Mouse (Mus musculus) lung, postnatal 4 days (tissue): ENCODE data around the gene Rdx.
"Not testable (repeated sequence)": the region's sequence is repeated elsewhere in the genome, so short reads cannot be mapped to it uniquely, and the experiment has no call there.

Experiments used
- DNase-seq, 2 experiments: peaks; one replicate each; pipeline ENCODE4 v3.0.0; 2021

Rdx gene

GRCm38 (mm10) chr9:52059788-52060187 is 12.8 kb downstream of the Rdx start:
- no peak for DNase-seq

GRCm38 (mm10) chr9:52070052-52070451 is 23.1 kb downstream of the Rdx start:
- DNase-seq = no peak

- DNase-seq = not testable (repeated sequence)
These were observed 24.4 kb downstream of the Rdx start for GRCm38 (mm10) chr9:52071352-52071751.

GRCm38 (mm10) chr9:52072202-52072601 is 25.2 kb downstream of the Rdx start:
- DNase-seq = no peak

GRCm38 (mm10) chr9:52076089-52076488 is 29.1 kb downstream of the Rdx start:
- no peak for DNase-seq

- no peak for DNase-seq
These were observed 30.7 kb downstream of the Rdx start for GRCm38 (mm10) chr9:52077692-52078091.

GRCm38 (mm10) chr9:52081979-52082378 is 35.0 kb downstream of the Rdx start:
- DNase-seq = no peak

GRCm38 (mm10) chr9:52082414-52082813 is 35.4 kb downstream of the Rdx start:
- DNase-seq = no peak

GRCm38 (mm10) chr9:52091752-52092151 is 44.8 kb downstream of the Rdx start:
- DNase-seq = no peak

GRCm38 (mm10) chr9:52092311-52092710 is 45.3 kb downstream of the Rdx start:
- no peak for DNase-seq

- DNase-seq = no peak
These were observed 46.1 kb downstream of the Rdx start for GRCm38 (mm10) chr9:52093108-52093507.

- no peak for DNase-seq
These were observed 47.0 kb downstream of the Rdx start for GRCm38 (mm10) chr9:52094016-52094415.

- DNase-seq = no peak
These were observed 47.6 kb downstream of the Rdx start for GRCm38 (mm10) chr9:52094471-52094980.

- no peak for DNase-seq
These were observed 48.7 kb downstream of the Rdx start for GRCm38 (mm10) chr9:52095666-52096065.

GRCm38 (mm10) chr9:52097386-52097785 is 50.4 kb downstream of the Rdx start:
- no peak for DNase-seq

GRCm38 (mm10) chr9:52098600-52098999 is 51.6 kb downstream of the Rdx start:
- DNase-seq = peak; percentile 74 to 87

GRCm38 (mm10) chr9:52100426-52100825 is 53.5 kb downstream of the Rdx start:
- no peak for DNase-seq

GRCm38 (mm10) chr9:52102060-52102844 is 55.3 kb downstream of the Rdx start:
- no peak for DNase-seq

GRCm38 (mm10) chr9:52103448-52104224 is 56.7 kb downstream of the Rdx start:
- DNase-seq = no peak

GRCm38 (mm10) chr9:52104225-52104615 is 57.2 kb downstream of the Rdx start:
- DNase-seq = no peak

GRCm38 (mm10) chr9:52105423-52105822 is 58.5 kb downstream of the Rdx start:
- DNase-seq = no peak

GRCm38 (mm10) chr9:52107161-52107560 is 60.2 kb downstream of the Rdx start:
- no peak for DNase-seq

- no peak for DNase-seq
These were observed 63.8 kb downstream of the Rdx start for GRCm38 (mm10) chr9:52110738-52111137.

- DNase-seq = no peak
These were observed 66.1 kb downstream of the Rdx start for GRCm38 (mm10) chr9:52113091-52113490.
